Mouse (Mus musculus): ENCODE results near the gene Mettl26.
A peak's percentile ranks its signal among the peaks of the same experiment; 100 is the strongest.

The Mettl26 gene

DNA sequence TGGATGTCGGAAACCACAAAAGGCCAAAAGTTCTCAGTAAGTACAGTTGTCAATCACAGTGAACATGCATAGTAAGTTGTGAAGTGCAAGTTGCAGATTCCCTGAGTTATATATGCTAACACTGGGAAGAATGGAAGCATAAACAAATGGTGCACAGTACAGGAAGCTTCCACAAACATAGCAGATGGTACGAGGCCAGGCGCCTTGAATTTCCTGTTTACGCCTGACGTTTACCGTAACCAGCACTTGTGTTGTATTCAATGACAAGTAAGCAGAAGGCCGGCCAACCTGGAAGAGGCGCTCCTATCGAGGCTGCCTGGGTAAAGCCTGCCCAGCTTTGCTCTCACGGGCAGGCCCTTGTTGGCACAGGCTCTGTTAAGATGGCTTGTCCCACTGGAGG lies 12.6 kb downstream of the Mettl26 start:
- no peak for DNase-seq

DNA sequence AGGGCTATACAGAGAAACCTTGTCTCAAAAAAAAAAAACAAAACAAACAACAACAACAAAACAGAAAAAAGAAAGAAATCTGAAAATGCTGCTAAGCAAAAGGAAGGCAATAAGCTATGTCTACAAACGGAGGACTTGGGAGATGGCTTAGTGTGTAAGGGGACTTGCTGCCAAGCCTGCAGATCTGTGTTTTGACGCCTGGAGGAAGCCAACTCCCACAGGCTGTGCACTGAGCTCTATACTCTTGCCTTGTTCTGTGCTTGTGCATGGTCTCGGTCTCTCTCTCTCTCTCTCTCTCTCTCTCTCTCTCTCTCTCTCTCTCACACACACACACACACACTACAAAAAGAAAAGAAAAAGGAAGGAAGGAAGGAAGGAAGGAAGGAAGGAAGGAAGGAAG lies 14.0 kb downstream of the Mettl26 start:
- no peak for DNase-seq

DNA sequence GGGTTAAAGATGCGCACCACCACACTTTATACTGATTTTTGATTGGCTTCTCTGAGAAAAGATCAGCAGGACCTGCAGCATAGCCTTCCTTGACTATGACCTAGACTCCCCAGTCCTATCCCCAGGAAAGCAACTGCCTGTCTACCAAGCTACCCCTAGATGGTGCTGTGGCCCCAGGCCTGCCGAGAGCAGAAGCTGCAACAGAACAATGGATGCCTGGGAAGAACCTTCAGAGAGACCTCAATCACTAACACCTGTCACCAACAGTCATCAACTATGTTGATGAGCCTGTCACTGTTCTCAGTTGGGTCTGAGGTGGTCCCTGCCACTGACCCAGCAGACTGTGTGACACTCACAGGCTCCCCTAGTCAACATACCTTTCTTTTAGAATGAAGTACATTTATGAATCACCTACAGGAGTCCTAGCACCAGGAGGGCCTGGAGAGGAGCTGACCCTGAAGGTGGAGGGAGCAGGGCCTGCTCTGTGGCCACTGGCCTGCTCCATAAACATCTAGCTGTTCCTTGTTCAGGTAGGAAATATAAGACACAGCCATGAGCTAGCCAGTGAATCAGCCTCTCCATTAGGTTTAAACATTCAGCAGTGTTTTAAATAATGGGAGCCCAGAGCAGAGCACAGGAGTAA lies 19.2 kb downstream of the Mettl26 start:
- peak; percentile 61 for DNase-seq

DNA sequence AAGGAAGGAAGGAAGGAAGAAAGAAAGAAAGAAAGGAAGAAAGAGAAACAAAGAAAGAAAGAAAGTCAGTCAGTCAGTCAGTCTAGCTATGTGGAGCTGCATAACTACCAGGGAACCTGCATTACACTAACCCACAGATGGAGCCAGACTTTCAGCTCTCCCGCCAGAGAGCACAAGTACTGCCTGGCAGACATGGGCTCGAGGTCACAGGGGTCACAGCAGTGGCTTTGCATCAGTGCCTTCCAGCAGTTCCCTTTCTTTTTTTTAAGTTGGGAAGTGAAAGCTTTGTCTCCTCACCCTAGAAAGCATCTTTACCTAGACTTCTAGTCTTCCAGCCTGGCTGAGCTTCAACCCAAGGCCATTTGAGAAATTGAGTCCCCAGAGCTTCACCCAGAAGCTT lies 20.5 kb downstream of the Mettl26 start:
- no peak for DNase-seq

DNA sequence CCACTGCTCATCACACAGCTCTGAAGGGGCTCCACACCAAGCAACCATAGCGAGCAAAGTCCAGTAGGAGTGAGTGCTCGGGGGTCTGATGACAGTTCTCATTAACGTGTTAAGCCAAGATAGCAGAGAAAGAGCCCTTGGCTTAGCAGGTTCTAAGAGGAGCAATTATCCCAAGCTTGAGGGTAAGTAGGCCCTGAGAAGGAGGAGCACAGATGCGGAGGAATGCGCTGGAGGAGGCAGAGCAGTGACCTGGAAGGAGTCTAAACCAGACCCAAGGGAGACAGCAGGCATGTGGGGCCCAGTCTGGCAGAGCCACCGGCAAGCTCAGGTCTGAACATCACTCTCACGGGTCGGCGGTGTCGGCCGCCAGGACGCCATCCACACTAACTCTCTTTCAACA lies 21.0 kb downstream of the Mettl26 start:
- DNase-seq = no peak

DNA sequence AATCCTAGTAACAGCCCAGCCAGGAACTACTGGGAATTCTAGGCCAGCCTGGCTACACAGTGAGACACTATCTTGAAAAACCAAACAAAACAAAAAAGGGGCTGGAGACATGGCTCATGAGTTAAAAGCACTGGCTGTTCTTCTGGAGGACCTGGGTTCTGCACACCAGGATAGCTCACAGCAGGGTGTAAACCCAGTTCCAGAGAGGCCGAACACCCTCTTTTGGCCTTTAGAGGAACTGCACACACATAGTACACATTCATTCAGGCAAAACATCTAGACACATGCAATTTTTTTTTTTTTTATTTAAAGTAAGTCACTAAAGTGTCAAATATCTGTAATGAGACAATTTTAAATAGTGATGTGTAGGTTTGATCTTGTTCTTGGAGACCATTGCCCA lies 25.3 kb downstream of the Mettl26 start:
- DNase-seq = no peak

DNA sequence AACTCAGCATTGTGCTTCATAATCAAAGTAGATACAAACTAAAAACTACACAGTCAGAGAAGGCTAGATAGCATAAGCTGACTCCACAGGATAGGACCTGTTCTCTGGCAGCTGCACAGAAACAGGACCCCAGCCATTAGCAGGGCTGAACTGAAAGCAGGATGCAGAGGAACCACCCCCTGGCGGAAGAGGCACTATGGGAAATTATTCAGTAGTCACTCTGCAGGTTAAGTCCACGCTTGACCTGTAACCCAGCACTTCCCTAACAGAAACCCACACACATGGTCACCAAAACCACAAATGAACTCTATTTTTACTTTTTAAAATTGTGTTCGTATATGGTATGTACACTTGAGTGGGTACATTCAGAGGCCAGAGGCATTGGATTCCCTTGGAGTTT lies 28.2 kb downstream of the Mettl26 start:
- DNase-seq = no peak

DNA sequence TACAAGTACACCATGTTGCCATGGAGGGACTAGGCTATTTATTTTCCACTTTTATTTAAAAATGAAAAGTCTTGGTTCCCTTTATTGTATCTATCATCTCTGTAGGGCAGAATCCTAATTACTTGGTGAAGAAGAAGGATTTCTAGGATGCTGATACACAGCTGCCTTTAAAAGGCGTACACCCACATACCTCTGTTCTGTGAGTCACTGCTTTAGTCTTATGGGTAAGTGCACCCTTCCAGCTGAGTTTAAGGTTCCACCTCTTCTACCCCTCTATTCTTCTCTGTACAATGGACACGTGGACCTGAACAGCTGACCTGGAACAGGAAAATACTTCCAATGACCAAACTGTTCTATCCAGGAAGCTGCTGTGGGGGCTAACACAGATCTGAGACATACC lies 32.8 kb downstream of the Mettl26 start:
- no peak for DNase-seq

DNA sequence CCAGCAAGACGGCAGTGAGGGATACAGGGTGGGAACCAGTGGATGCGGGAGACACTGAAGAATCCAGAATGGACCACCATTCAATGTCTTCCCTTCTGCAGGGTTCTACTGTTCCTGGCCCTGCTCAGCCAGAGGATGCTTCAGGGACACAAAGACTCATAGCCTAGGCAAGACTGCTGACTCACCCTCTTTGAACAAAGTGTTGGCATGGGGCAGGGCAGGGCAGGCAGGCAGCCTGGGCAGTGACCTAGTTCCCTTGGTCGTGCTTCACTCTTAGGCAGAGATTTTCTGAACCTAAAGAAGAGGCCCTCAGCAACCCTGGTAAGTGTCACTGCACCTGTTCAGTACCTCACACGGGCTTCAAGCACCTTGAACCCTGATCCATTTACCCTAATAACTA lies 36.9 kb downstream of the Mettl26 start:
- no peak for DNase-seq

DNA sequence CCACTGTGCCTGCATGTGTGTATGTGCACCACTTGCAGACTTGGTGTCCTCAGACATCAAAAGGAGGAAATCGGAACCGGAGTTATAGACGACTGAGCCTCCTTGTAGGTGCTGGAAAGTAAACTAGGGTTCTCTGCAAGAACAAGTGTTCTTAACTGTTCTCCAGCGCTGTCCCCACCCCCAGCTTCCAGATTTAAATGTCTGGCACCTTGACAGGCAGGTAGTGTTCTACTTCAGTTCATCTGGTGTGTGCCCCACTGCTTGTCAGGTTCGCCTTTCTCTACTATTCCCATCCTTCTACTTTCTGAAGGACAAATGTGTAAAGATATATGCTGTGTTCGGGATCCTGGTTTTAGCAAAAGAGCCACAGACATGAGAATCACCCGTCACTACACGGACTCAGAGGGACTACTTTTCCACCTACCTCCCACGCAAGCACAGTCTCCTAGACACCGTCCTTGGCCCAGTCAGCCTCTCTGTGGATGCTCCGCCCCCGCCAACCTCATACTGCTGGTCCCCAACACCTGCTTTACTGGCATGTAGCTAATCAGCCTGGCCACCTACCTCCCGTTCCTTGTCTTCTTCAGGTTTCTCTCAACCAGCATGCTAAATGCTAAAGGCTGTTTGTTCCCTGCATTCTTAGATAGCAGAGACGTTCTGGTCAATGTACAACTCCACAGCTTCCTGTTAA lies 38.5 kb downstream of the Mettl26 start:
- peak; percentile 47 for DNase-seq

DNA sequence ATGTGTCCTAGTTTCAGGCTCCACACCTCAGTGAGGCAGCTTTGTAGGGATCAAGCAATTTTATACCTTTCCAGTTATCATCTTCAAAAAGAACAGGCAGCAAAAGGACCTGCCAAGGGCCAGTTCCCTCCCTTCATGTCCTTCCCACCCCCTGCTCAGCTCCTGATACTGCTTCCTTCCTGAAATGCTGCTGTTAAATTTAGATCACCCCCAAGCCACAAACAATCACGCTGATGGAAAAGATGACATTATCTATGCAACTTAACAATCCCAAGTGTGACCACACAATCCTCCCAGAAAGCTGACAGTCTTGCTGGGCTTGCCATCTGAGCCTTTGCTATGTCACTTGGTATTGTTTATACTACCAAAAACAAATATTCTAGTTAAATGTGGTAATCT lies 39.0 kb downstream of the Mettl26 start:
- no peak for DNase-seq

DNA sequence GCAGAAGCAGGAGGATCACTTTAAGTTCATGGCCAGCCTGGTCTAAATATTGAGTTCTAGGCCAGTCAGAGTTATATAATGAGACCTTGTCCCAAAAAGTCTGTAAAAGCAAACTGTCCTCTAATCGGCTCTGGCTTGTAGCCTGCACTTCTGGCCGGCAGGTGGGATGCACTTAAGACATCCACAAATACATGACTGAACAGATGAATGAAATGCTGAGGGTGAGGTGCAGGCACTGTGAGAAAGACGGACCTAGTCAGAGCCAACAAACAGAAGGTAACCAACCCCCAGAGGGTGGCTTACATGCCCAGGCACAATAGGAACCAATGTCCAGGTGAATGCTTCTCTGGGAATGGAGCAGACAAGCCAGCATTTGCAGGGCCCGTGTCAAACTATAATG lies 39.4 kb downstream of the Mettl26 start:
- DNase-seq = no peak

DNA sequence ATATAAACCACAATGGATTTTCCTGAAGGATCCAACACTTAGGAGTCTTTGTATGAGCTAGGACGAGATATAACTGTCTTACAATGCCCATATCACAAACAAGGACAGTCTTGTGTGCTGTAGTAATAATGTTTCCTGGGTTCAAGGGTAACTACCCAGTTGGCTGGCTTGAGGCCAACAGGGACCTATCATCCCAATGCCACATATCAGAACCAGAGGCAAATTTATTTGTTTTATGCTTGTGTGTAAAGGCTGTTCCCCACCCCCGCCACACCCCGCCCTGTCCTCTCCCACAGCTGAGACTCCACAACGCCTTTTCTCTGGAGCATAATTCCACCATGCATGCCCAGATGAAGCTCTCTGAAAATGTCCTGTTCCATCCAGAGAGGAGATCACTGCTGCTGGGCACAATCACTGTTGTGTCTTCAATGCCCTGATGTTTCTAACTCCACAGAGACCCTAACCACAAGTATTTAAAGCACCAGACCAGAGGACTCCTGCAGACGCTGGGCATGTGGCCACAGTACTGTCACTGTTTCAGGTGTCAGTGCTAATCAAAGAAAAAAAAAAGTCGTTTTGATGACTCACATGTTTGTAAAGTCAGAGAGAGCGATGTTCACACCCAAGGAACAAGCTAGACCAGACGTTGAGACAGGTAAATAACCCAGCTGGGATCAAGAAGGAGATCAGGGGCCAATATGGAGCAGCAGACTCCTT lies 42.2 kb downstream of the Mettl26 start:
- no peak for DNase-seq

DNA sequence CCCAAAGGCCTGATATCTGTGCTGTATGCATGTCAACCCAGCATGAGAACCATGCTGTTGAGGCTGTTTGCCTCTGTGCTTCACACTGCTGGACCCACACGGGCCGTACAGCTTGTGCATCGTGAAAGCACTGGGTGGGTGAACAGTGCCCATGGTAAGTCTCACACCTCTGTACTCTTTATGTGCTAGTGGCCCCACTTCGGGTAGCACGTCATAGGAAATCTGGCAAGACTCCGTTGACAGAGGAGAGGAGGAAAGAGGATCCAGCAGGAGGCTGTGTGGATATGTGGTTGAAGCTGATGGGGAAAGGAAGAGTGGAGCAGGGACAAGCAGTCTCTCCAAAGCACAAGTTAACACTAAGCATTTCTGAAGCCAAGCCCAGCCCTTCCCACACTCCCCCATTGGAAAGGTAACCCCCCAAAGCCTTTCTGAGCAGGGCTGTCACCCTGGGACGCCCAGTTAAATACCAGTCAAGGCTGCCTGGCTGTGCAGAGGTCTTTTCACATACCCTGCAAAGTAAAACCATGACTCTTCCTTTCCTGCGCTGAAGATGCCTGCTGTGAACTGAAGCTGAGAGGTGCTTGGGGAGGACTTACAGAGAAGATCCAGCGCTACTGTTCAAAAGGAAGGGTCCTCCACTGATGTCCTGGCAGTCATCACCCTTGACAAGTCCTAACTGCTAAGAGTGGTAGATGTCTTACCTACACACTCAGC lies 43.3 kb downstream of the Mettl26 start:
- no peak for DNase-seq

DNA sequence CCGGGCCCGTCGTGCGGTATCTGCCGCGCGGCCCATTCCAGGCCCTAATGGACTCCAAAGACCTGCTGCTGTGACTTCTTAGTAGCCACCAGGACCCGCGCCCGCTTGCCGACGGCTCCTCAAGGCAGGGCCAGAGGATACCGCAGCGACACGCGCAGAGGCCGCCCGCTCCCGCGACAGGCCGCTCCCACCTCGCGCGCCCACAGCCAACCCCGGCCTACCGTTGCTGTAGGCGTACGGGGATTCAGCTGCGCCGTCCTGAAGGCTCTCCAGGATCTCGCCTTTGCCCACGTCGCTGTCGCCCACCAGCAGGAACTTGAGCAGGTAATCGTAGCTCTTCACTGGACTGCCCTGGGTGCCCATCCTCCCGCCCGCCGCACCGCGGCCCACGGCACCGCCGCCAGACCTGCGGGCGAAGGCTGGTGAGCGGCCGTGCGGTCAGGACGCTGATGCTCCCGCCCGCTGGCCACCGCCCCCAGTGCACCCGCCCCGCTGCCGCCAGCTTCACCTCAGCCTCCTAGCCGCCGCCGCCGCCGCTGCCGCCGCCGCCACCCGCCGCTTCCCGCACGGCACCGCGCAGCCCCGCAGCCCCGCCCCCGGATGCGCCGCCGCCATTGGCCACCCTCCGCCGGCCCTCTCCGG lies 44.4 kb downstream of the Mettl26 start, which contains the start of gene Rab40c:
Rab40c (minus strand) TSS at position 584 of the 642 bp plus-strand sequence.
- peak; percentile 57 for DNase-seq

DNA sequence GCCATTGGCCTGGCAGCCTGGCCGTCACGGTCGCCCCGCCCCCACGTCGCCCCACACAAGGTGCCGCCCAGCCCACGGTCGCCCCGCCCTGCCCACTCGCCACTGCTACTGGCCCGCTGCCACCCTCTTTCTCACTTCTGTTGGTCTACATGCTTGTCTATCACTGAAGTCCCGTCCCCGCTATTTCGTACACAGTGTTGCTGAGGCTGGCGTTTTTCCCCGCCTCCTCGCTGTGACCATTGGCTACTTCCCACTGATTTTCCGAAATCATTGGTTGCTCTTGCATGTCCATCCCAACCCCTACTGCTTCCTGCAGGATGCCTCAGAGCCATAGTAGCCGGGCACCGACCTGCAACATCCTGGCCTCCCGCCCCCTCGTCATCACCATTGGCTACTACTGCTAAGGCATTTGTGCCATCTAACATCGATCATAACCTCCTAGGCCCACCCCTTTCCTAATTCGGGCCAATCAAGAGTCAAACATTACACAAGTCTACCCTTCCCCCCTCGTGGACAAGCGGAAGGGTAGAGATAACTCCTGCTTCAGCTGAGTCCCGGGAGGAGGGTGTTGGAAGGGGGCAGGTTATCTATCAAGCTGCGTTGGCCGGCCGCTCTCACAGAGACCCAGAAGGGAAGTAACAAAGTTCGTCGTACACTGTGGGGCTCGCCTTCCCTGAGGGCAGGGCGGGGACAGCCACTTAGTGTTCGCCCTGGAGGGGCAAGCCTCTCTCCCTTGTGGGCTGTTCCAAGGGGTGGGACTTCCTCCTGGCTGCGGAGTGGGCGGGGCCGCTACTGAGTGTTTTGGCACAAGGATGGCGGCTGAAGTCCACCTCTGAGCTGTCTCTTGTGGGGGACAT lies 45.1 kb downstream of the Mettl26 start:
- peak; percentile 100 for DNase-seq

DNA sequence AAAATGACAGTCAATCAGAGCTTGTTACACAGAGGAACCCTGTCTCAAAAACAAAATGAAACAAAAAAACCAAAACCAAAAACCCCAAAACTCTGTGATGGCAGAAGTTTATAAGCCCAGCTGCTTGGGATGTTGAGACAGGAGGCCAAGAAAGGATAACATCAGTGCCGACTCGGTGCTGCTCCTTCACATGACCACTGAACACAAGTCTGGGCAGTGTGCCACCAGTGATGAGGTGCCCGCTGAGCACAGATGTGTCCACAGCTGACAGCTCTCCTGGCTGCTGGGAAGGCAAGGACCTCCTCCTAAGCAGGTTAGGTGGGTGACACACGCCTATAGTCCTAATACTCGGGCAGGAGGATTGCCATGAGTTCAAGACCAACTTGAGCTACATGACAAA lies 47.2 kb downstream of the Mettl26 start:
- peak; percentile 26 for DNase-seq

DNA sequence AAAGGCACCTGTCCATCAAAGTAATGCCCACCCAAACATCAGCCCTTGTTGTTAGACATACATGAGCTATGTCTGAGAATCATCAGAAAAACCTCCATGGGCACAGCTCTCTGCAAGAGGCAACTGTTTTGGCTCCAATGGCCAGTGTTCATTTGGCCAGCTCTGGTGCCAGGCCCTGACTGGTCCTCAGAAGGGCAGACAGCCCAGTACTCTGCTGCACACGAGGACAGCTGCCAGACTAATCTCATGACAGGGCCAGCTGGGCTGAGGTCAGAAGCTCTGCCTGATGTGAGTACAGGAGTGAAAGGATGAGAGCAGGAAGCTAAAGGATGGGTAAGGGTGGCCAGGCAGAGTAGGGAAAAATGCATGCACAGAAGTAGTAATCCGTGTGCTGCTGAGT lies 50.5 kb downstream of the Mettl26 start:
- DNase-seq = no peak

All from right cerebral cortex, postnatal 14 days (tissue).